Comparison of ENCODE assay signal across 8 mouse cellular contexts in the genomic region with DNA sequence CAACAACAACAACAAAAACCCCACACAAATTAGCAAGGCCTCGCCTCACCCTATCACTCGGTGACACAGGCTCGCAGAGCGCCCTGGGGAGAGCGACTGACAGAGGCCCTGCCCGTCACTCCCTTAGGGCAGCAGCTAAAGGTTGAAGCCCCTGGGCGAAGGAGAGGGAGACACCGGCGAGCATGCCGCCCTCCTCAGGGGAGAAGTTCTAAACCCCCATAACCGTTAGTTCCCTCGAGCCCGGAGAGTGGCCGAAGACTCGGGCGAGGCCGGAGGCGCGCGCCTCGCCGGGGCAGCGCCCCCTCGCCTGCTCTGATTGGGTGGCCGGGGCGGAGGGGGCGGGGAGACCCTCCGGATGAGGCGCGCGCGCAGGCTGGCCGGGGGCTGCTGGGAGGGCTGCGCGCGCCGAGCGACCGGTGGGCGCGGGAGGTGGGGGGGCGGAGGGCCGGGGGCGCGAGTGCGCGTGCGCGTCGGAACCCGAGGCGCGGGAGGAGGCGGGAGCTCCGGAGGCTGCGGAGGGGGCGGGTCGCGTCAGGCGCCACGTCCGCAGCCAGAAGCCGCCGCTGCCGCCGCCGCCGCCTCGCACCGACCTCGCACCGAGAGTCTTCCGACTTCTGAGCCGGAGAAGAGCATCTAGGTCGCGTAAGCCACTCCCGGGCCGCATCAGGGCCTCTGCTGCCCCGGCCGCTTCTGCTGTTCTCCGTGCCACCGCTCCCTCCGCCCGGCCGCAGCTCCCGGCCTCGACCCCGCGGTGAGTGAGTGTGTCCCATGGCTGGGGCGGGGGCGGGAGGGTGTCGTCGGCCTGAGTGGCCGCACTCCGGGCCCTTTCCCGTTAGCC. TPM values are rescaled to one million over a fixed set of nuclear protein-coding genes. Genes with fewer than 3 reads are reported as not detected.
DNase-seq lines count a peak whose midpoint lies in the region; ATAC-seq lines count a peak whose summit lies in the region.

TSS of gene Fhl4 (minus strand) at position 249 of the 838 bp plus-strand sequence.
TSS of gene Tmem263 (plus strand) at position 381 of the 838 bp plus-strand sequence.

- ATAC-seq in hindbrain, embryonic 14.5 days (ENCODE audit: low FRiP score), result peak; percentile 96

- no peaks in the 10 kb centered on the region for H3K36me3 ChIP-seq in hindbrain, embryonic 14.5 days (replicated peaks; ENCODE audit: control insufficient read depth, insufficient read depth)

- peak within 1 kb of the TSS; percentile 91 for H3K27ac ChIP-seq in hindbrain, embryonic 14.5 days

- no peaks in the 10 kb centered on the region for H3K27me3 ChIP-seq in hindbrain, embryonic 14.5 days (ENCODE audit: control insufficient read depth, insufficient read depth, low read length)

- H3K9me3 ChIP-seq in hindbrain, embryonic 14.5 days (ENCODE audit: control insufficient read depth, low read length), result no peaks in the 10 kb centered on the region

- under 1% methylated on average over 71 of the region's 96 CpGs for WGBS in hindbrain, embryonic 14.5 days

- H3K4me1 ChIP-seq in hindbrain, embryonic 14.5 days (replicated peaks; ENCODE audit: control insufficient read depth, insufficient read depth, low read length), result peaks cover 18% of the 10 kb centered on the region; the same call in 1 of the 2 replicates

- H3K4me2 ChIP-seq in hindbrain, embryonic 14.5 days (replicated peaks), result peak within 1 kb of the TSS; percentile 95

- peak; percentile 67 for DNase-seq in T-cell, adult 2 months (ENCODE audit: low spot score)
- DNase-seq in cerebellum, postnatal 25 days, result peak; percentile 85 to 92
- peak; percentile 44 to 62 for DNase-seq in frontal cortex, postnatal 25 days (ENCODE audit: low spot score in 2 of 2)
- peak; percentile 94 for DNase-seq in hindbrain, embryonic 14.5 days (ENCODE audit: low spot score)
- DNase-seq in layer of hippocampus, postnatal 36 days, result peak; percentile 77
- DNase-seq in lung, postnatal 25 days (ENCODE audit: low spot score), result peak; percentile 75
- DNase-seq in retina, adult 2 months (ENCODE audit: low read depth, low spot score), result peak; percentile 68
- peak; percentile 88 to 90 for DNase-seq in thymus, postnatal 36 days

- peak within 1 kb of the TSS; percentile 95 for H3K4me3 ChIP-seq in hindbrain, embryonic 14.5 days (replicated peaks; ENCODE audit: low read length)

- peak within 1 kb of the TSS; percentile 83 for H3K9ac ChIP-seq in hindbrain, embryonic 14.5 days

RNA-seq across cellular contexts. Expression of gene Fhl4, which starts in this region (rescaled TPM):
- 2.1 and 2.3 TPM in 2 replicates for polyA plus RNA-seq in hindbrain, embryonic 14.5 days (2014; fragmentation: Nextera tagmentation; extraction: Ambion mirVana)
- 1 to 10 TPM; 1.0 to 1.5 TPM for total RNA-seq in layer of hippocampus, postnatal 36 days (2021)

RNA-seq across cellular contexts. Expression of gene Tmem263, which starts in this region (rescaled TPM):
- 45.2 and 51.7 TPM in 2 replicates for polyA plus RNA-seq in hindbrain, embryonic 14.5 days (2014; fragmentation: Nextera tagmentation; extraction: Ambion mirVana)
- total RNA-seq in layer of hippocampus, postnatal 36 days (2021), result 10 to 100 TPM; 28.9 to 32.8 TPM

Comparison
In these comparisons a context has a peak if more than half of its experiments do, and no peak if none do; other contexts are left out.
1. Peak in every context shown above with its lines: DNase-seq, ATAC-seq, H3K4me3 ChIP-seq and H3K27ac ChIP-seq.